Mouse (Mus musculus) liver, embryonic 14.5 days (tissue): ENCODE results near the gene Ghr. TPM values are rescaled to one million over a fixed set of nuclear protein-coding genes. Genes with fewer than 3 reads are reported as not detected.

Experiments used
- ATAC-seq: fragments of 200-750 bp; cut with Nextera tagmentation; 2 replicates; pipeline ENCODE4 v1.8.0; 2017; ENCODE audit warnings: moderate number of reproducible peaks, mild to moderate bottlenecking, moderate library complexity; ENCODE audit not compliant: insufficient read depth
- DNase-seq, 3 experiments: peaks; one replicate each; pipeline ENCODE4 v3.0.0-alpha.2; 2012 to 2013; ENCODE audit warnings: low read depth in 3 of 3, low spot score in 3 of 3
- H3K27ac ChIP-seq: fragments of 300-500 bp; sonication (generic); 2 replicates; pipeline ENCODE4 v1.5.1; 2014; ENCODE audit warnings: moderate library complexity, mild to moderate bottlenecking, control low read depth, inconsistent platforms
- H3K27me3 ChIP-seq: fragments of 300-500 bp; sonication (generic); 2 replicates; pipeline ENCODE4 v1.6.1; 2014; ENCODE audit warnings: mild to moderate bottlenecking, low read length, moderate library complexity; ENCODE audit not compliant: control insufficient read depth, insufficient read depth
- H3K36me3 ChIP-seq: fragments of 300-500 bp; sonication (generic); replicated peaks from 2 replicates; pipeline ENCODE4 v1.6.1; 2014; ENCODE audit warnings: low read depth; ENCODE audit not compliant: control insufficient read depth, insufficient read depth
- H3K4me1 ChIP-seq, 2 experiments: fragments of 200-500 bp in 1 of 2; fragments of 300-500 bp in 1 of 2; sonication (generic) in 1 of 2; replicated peaks; 2 replicates each; pipeline ENCODE4 v1.6.1; 2012 to 2014; ENCODE audit warnings: antibody characterized with exemption in 1 of 2, inconsistent platforms in 1 of 2, low read length in 1 of 2; ENCODE audit not compliant: control insufficient read depth in 2 of 2, insufficient read depth in 2 of 2
- H3K4me2 ChIP-seq: fragments of 300-500 bp; sonication (generic); 2 replicates; pipeline ENCODE4 v1.6.1; 2014; ENCODE audit warnings: low read depth, mild to moderate bottlenecking, control low read depth, moderate library complexity
- H3K4me3 ChIP-seq, 2 experiments: fragments of 200-500 bp in 1 of 2; fragments of 300-500 bp in 1 of 2; sonication (generic) in 1 of 2; 2 replicates each; pipeline ENCODE4 v1.5.1; 2012 to 2014; ENCODE audit warnings: low read depth in 2 of 2, low read length in 2 of 2, mild to moderate bottlenecking in 2 of 2, control low read depth in 1 of 2, inconsistent platforms in 1 of 2, moderate library complexity in 1 of 2; ENCODE audit not compliant: insufficient read depth in 1 of 2
- H3K9ac ChIP-seq: fragments of 300-500 bp; sonication (generic); replicated peaks from 2 replicates; pipeline ENCODE4 v1.6.1; 2014; ENCODE audit warnings: mild to moderate bottlenecking, control low read depth, moderate library complexity
- H3K9me3 ChIP-seq: fragments of 300-500 bp; sonication (generic); 2 replicates; pipeline ENCODE4 v1.6.1; 2016; ENCODE audit warnings: low read length, mixed read lengths; ENCODE audit not compliant: control insufficient read depth
- CTCF ChIP-seq: IDR thresholded peaks from 2 replicates; pipeline ENCODE4 v1.5.1; 2016; ENCODE audit warnings: antibody characterized with exemption, low read depth, control low read depth
- EP300 ChIP-seq: IDR thresholded peaks from 2 replicates; pipeline ENCODE4 v1.6.1; 2016; ENCODE audit warnings: antibody characterized with exemption, low read depth
- WGBS: fragments of 180-500 bp; shearing (Covaris S2); extraction: QIAGEN DNeasy Blood & Tissue Kit; methylation state at CpG from one replicate; pipeline ENCODE4 v1.1.7; 2014; ENCODE audit not compliant: insufficient replicate concordance; 5-methylcytosine and 5-hydroxymethylcytosine counted together
- polyA plus RNA-seq, 2 experiments: library from polyadenylated mRNA; depleted of rRNA in 1 of 2; stranded (reverse) in 1 of 2; unstranded in 1 of 2; fragments of >200 nt; fragmentation: Nextera tagmentation in 1 of 2; extraction: Ambion mirVana in 1 of 2; gene quantifications; 2 replicates each; pipeline versions ENCODE4 v1.2.1 to v1.2.3; 2012 to 2014

Gene Ghr
- polyA plus RNA-seq, 2 experiments, result 6.9 to 18.3 TPM

DNA sequence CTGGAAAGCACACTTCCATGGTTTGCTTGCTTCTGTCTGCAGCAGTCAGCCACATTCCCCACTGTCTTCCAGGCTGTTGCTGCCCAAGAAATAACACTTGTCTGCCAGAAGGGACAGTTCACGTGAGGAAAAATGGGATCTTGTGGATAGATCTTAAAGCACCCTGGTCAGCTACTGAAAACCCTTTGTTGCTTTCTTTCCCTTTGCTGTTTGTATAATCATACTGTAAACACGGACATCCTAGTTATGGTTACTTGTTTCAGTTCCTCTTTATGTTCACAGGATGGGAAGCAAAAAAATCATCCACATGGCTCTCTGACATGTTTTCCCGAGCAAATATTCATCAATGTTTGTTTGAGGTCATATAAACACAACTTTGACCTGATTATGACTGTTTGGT lies 243.4 kb downstream of the Ghr start:
- Histone ChIP-seq H3K36me3 (no peaks in the 10 kb centered on the region), H3K27me3 (no peaks in the 10 kb centered on the region), H3K9me3 (no peaks in the 10 kb centered on the region), H3K9ac (no peak overlapping the region), H3K4me2 (no peak overlapping the region), H3K4me1 (no peaks in the 10 kb centered on the region), H3K4me3 (no peak overlapping the region), H3K27ac (no peak overlapping the region)
- WGBS, result 43% methylated on average over 3 of the region's 3 CpGs
- TF ChIP-seq CTCF (no peak), EP300 (no peak)
- DNase-seq (no peak), ATAC-seq (no peak)

- DNase-seq (no peak), ATAC-seq (no peak)
- WGBS, result 68% methylated on average over 4 of the region's 4 CpGs
- Histone ChIP-seq H3K9ac (no peak overlapping the region), H3K9me3 (no peaks in the 10 kb centered on the region), H3K4me1 (no peaks in the 10 kb centered on the region), H3K4me2 (no peak overlapping the region), H3K27me3 (no peaks in the 10 kb centered on the region), H3K4me3 (no peak overlapping the region), H3K36me3 (no peaks in the 10 kb centered on the region), H3K27ac (no peak overlapping the region)
- TF ChIP-seq CTCF, result no peak
Observed at GRCm38 (mm10) chr15:3332517-3332916, 250.8 kb downstream of the Ghr start.

DNA sequence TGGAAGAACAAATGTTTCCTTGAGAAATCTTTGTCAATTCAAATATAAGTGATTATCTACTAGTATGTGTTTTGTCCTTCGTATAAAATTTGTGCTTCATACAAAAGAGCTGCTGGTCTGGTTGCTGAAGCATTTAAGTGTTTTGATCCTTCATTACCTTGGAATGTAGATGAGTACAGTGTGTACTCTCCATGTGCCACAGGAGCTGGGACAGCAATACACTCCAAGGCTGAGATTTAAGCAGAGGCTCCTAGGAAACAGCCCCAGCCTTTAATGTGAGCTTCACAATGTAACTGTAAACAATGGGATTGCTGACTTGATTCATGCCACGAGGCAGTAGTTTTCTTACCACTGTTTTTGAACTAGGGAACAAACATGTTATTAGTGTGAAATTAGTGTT lies 251.5 kb downstream of the Ghr start:
- no peak overlapping the region for H3K4me3 ChIP-seq
- no peaks in the 10 kb centered on the region for H3K27me3 ChIP-seq
- H3K27ac ChIP-seq, result no peak overlapping the region
- H3K9ac ChIP-seq, result no peak overlapping the region
- no peaks in the 10 kb centered on the region for H3K4me1 ChIP-seq
- DNase-seq (no peak), ATAC-seq (no peak)
- no peaks in the 10 kb centered on the region for H3K9me3 ChIP-seq
- H3K36me3 ChIP-seq, result no peaks in the 10 kb centered on the region
- no peak for TF ChIP-seq EP300
- TF ChIP-seq CTCF, result no peak
- 65% methylated on average over 2 of the region's 2 CpGs for WGBS
- no peak overlapping the region for H3K4me2 ChIP-seq

DNA sequence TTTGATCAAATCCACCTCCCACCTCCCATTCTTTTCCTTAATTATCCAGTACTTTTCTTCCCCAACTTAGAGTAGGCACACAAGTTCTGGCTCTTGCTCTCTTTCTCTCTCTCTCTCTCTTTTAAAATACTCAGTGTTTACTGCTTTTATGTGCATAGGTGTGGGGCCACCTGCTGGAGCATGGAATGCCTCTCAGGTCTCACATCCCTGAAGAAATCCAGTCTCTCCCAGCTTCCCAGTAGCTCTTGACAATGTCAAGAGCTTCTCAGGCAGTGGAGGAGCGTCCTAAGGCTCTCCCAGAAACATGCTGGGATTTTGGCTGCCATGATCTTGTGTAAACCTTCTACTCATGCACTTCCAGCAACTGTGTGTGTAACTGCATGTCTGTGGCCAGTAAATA lies 253.0 kb downstream of the Ghr start:
- no peak for ATAC-seq
- no peak for DNase-seq
- Histone ChIP-seq H3K36me3 (no peaks in the 10 kb centered on the region), H3K4me2 (no peak overlapping the region), H3K9me3 (no peaks in the 10 kb centered on the region), H3K9ac (no peak overlapping the region), H3K4me1 (no peaks in the 10 kb centered on the region), H3K27me3 (no peaks in the 10 kb centered on the region), H3K4me3 (no peak overlapping the region), H3K27ac (no peak overlapping the region)
- TF ChIP-seq CTCF, result no peak
- no peak for TF ChIP-seq EP300
- 33% methylated on average over 1 of the region's 1 CpGs for WGBS

GRCm38 (mm10) chr15:3323041-3323440 lies 260.3 kb downstream of the Ghr start:
- ATAC-seq (no peak), DNase-seq (no peak)
- Histone ChIP-seq H3K4me2 (no peak overlapping the region), H3K4me1 (no peaks in the 10 kb centered on the region), H3K9ac (no peak overlapping the region), H3K36me3 (no peaks in the 10 kb centered on the region), H3K4me3 (no peak overlapping the region), H3K9me3 (no peaks in the 10 kb centered on the region), H3K27ac (no peak overlapping the region), H3K27me3 (no peaks in the 10 kb centered on the region)
- TF ChIP-seq EP300, result no peak
- no peak for TF ChIP-seq CTCF

DNA sequence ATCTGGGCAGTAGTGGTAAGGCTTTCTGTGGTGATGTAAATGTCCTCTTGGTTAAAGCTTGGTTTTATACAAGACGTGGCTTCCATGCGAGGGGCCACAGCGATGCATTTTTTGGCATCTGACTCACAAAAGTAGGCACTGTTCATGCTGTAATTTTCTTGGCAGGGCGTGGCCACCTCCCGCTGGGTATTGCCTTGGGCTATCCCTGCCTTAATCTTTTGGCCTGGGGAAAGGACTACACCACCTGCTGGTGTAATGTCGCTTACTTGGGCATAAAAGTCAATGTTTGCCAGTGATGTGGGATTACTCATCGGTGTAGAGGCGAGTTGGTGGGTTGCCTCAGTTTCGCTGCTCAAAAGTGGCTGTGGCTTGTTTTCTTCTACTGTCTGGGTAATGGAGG lies 263.4 kb downstream of the Ghr start:
- H3K9ac ChIP-seq, result no peak overlapping the region
- WGBS, result 71% methylated on average over 9 of the region's 9 CpGs
- ATAC-seq, result no peak
- TF ChIP-seq CTCF (no peak), EP300 (no peak)
- no peak for DNase-seq
- no peaks in the 10 kb centered on the region for H3K36me3 ChIP-seq
- no peak overlapping the region for H3K4me3 ChIP-seq
- no peak overlapping the region for H3K4me2 ChIP-seq
- H3K4me1 ChIP-seq, result no peaks in the 10 kb centered on the region
- H3K9me3 ChIP-seq, result no peaks in the 10 kb centered on the region
- H3K27me3 ChIP-seq, result no peaks in the 10 kb centered on the region
- H3K27ac ChIP-seq, result no peak overlapping the region
